Mouse (Mus musculus) cerebellum, adult 2 months (tissue): Measurements from ENCODE around the gene Hoxa1. TPM values are rescaled to one million over a fixed set of nuclear protein-coding genes. Genes with fewer than 3 reads are reported as not detected.

Experiments
- DNase-seq, 2 experiments: peaks; one replicate each; pipeline ENCODE4 v3.0.0; 2021
- H3K27ac ChIP-seq: fragments of 200-500 bp; 2 replicates; pipeline ENCODE4 v1.5.1; 2012; ENCODE audit warnings: low read length, control low read depth, inconsistent platforms; ENCODE audit not compliant: insufficient read depth
- H3K27me3 ChIP-seq: fragments of 200-500 bp; 2 replicates; pipeline ENCODE4 v1.6.1; 2012; ENCODE audit warnings: inconsistent platforms, mild to moderate bottlenecking, low read length, moderate library complexity; ENCODE audit not compliant: control insufficient read depth, insufficient read depth
- H3K4me1 ChIP-seq: fragments of 200-500 bp; 2 replicates; pipeline ENCODE4 v1.6.1; 2011; ENCODE audit warnings: low read length; ENCODE audit not compliant: control insufficient read depth, insufficient read depth
- H3K4me3 ChIP-seq: fragments of 200-500 bp; replicated peaks from 2 replicates; pipeline ENCODE3; 2011; ENCODE audit warnings: mild to moderate bottlenecking, low read depth, low read length, control low read depth; ENCODE audit not compliant: insufficient read depth
- CTCF ChIP-seq: fragments of 200-500 bp; IDR thresholded peaks from 2 replicates; pipeline ENCODE4 v1.5.1; 2011; ENCODE audit warnings: low read depth, mild to moderate bottlenecking, control low read depth, low read length, moderate library complexity, borderline replicate concordance; ENCODE audit not compliant: insufficient read depth
- POLR2A ChIP-seq: fragments of 200-500 bp; IDR thresholded peaks from 2 replicates; pipeline ENCODE4 v1.6.1; 2011; ENCODE audit warnings: low read length, control low read depth, borderline replicate concordance; ENCODE audit not compliant: insufficient read depth
- WGBS: fragments of 180-500 bp; shearing (Covaris S2); methylation state at CpG from one replicate; pipeline ENCODE4 v1.1.7; 2018; 5-methylcytosine and 5-hydroxymethylcytosine counted together
- polyA plus RNA-seq: library from polyadenylated mRNA; depleted of rRNA; stranded (reverse); fragments of >200 nt; gene quantifications from 2 replicates; pipeline ENCODE4 v1.2.3, GENCODE M21; 2012

Gene Hoxa1
- polyA plus RNA-seq, 1 experiment = 0.80 TPM

- Histone ChIP-seq H3K27me3 (peaks cover 18% of the 10 kb centered on the region; the same call in 1 of the 2 replicates), H3K27ac (no peak within 1 kb of the TSS), H3K4me1 (no peaks in the 10 kb centered on the region), H3K4me3 (no peak within 1 kb of the TSS)
- TF ChIP-seq POLR2A (no peak), CTCF (no peak)
- no peak for DNase-seq
- whole genome bisulfite sequencing = 6% methylated on average over 25 of the region's 25 CpGs
Measured at GRCm38 (mm10) chr6:52164626-52165440, 6.7 kb upstream of the Hoxa1 start, which contains the start of gene Hoxa2. Gene Hoxa2, minus strand, starts transcription at chr6:52164831.

DNA sequence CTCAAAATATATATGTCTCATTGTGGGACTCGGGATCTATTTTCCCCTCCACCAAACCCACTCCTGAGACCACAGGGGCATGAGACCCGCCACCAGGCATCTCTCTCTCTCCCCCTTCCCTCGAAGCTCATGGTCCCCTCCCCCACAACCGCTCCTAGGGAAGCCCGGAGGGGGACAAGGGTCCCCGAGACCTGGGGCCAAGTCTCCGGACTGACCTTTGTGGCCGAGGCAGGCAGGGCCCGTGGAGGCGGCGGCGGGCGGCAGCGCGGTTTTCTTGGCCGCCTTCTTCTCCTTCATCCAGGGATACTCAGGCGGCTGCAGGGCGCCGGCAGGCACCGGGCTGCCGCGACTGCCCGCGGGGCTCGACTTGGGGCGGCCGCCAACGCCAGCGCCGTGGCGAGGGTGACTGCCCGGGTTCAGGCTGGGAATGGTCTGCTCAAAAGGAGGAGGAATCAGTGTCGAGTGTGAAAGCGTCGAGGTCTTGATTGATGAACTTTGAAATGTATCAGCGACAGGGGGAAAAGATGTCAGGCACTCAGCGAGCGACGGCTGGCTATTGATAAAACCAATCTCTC, 6.0 kb upstream of the Hoxa1 start:
- H3K4me3 ChIP-seq = no peak overlapping the region
- DNase-seq = no peak
- no peak for TF ChIP-seq POLR2A
- TF ChIP-seq CTCF = no peak
- H3K4me1 ChIP-seq = no peaks in the 10 kb centered on the region
- H3K27me3 ChIP-seq = peaks cover 20% of the 10 kb centered on the region; the same call in 1 of the 2 replicates
- WGBS = 2% methylated on average over 39 of the region's 39 CpGs
- no peak overlapping the region for H3K27ac ChIP-seq

GRCm38 (mm10) chr6:52163366-52164031, 5.4 kb upstream of the Hoxa1 start:
- WGBS = 6% methylated on average over 17 of the region's 17 CpGs
- Histone ChIP-seq H3K27me3 (peaks cover 21% of the 10 kb centered on the region; the same call in 1 of the 2 replicates), H3K27ac (no peak overlapping the region), H3K4me3 (no peak overlapping the region), H3K4me1 (no peaks in the 10 kb centered on the region; the same call in 1 of the 2 replicates)
- no peak for DNase-seq
- TF ChIP-seq CTCF (no peak), POLR2A (no peak)

GRCm38 (mm10) chr6:52162611-52163365, 4.7 kb upstream of the Hoxa1 start:
- Histone ChIP-seq H3K4me1 (no peaks in the 10 kb centered on the region; the same call in 1 of the 2 replicates), H3K4me3 (no peak overlapping the region), H3K27me3 (peaks cover 24% of the 10 kb centered on the region; the same call in 1 of the 2 replicates), H3K27ac (no peak overlapping the region)
- no peak for DNase-seq
- TF ChIP-seq POLR2A (no peak), CTCF (no peak)
- 7% methylated on average over 14 of the region's 14 CpGs for WGBS

DNA sequence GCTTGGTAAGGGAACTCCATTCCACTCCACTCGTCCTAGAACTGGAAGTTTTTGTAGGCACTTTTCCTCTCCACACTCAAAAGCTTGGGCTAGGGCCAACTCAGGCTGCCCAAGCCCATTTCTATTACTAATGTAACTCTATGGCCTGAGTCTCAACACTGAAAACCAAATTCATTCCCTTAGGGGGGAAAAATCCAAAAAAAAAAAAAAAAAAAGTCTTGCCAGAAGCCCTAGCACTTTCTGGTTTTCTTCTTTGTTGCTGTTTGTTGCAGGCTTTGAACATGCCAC, 3.9 kb upstream of the Hoxa1 start:
- no peak overlapping the region for H3K4me3 ChIP-seq
- H3K27ac ChIP-seq = no peak overlapping the region
- 9% methylated on average over 1 of the region's 1 CpGs for WGBS
- no peak for TF ChIP-seq CTCF
- TF ChIP-seq POLR2A = no peak
- H3K27me3 ChIP-seq = peaks cover 24% of the 10 kb centered on the region; the same call in 1 of the 2 replicates
- no peak for DNase-seq
- no peaks in the 10 kb centered on the region; the same call in 1 of the 2 replicates for H3K4me1 ChIP-seq

GRCm38 (mm10) chr6:52161336-52162092, 3.4 kb upstream of the Hoxa1 start:
- DNase-seq = no peak
- WGBS = 6% methylated on average over 8 of the region's 8 CpGs
- no peaks in the 10 kb centered on the region; the same call in 1 of the 2 replicates for H3K4me1 ChIP-seq
- TF ChIP-seq CTCF = no peak
- H3K27me3 ChIP-seq = peaks cover 24% of the 10 kb centered on the region; the same call in 1 of the 2 replicates
- no peak overlapping the region for H3K27ac ChIP-seq
- H3K4me3 ChIP-seq = no peak overlapping the region
